Mouse (Mus musculus) heart, embryonic 11.5 days (tissue): Measurements from ENCODE around the gene Gm20481. TPM values are rescaled to one million over a fixed set of nuclear protein-coding genes. Genes with fewer than 3 reads are reported as not detected.
A peak's percentile ranks its signal among the peaks of the same experiment; 100 is the strongest.

ENCODE experiments used
- ATAC-seq: fragments of 200-750 bp; cut with Nextera tagmentation; replicated peaks from 2 replicates; pipeline ENCODE4 v1.8.0; 2017; ENCODE audit warnings: moderate library complexity; ENCODE audit not compliant: insufficient number of reproducible peaks, low FRiP score, low TSS enrichment
- H3K27ac ChIP-seq: fragments of 300-500 bp; sonication (generic); 2 replicates; pipeline ENCODE4 v1.5.1; 2014; ENCODE audit warnings: mild to moderate bottlenecking, low read depth, low read length
- H3K27me3 ChIP-seq: fragments of 300-500 bp; sonication (generic); 2 replicates; pipeline ENCODE4 v1.6.1; 2014; ENCODE audit warnings: mild to moderate bottlenecking, low read length, mixed read lengths; ENCODE audit not compliant: control insufficient read depth, insufficient read depth
- H3K36me3 ChIP-seq: fragments of 300-500 bp; sonication (generic); 2 replicates; pipeline ENCODE4 v1.6.1; 2014; ENCODE audit warnings: mild to moderate bottlenecking, low read length, moderate library complexity, mixed read lengths; ENCODE audit not compliant: control insufficient read depth, insufficient read depth
- H3K4me1 ChIP-seq: fragments of 300-500 bp; sonication (generic); 2 replicates; pipeline ENCODE4 v1.6.1; 2014; ENCODE audit warnings: low read length; ENCODE audit not compliant: control insufficient read depth, insufficient read depth
- H3K4me2 ChIP-seq: fragments of 300-500 bp; sonication (generic); 2 replicates; pipeline ENCODE4 v1.6.1; 2014; ENCODE audit warnings: mild to moderate bottlenecking, moderate library complexity
- H3K4me3 ChIP-seq: fragments of 300-500 bp; sonication (generic); 2 replicates; pipeline ENCODE4 v1.5.1; 2014; ENCODE audit warnings: low read depth, low read length
- H3K9ac ChIP-seq: fragments of 300-500 bp; sonication (generic); 2 replicates; pipeline ENCODE4 v1.6.1; 2014; ENCODE audit warnings: mild to moderate bottlenecking, low read depth, low read length, moderate library complexity
- H3K9me3 ChIP-seq: fragments of 300-500 bp; sonication (generic); replicated peaks from 2 replicates; pipeline ENCODE4 v1.6.1; 2016; ENCODE audit warnings: low read length; ENCODE audit not compliant: control insufficient read depth
- WGBS: fragments of 180-500 bp; shearing (Covaris S2); extraction: QIAGEN DNeasy Blood & Tissue Kit; methylation state at CpG from one replicate; pipeline ENCODE4 v1.1.7; 2014; ENCODE audit not compliant: insufficient replicate concordance; 5-methylcytosine and 5-hydroxymethylcytosine counted together
- polyA plus RNA-seq: library from polyadenylated mRNA; unstranded; fragments of >200 nt; fragmentation: Nextera tagmentation; extraction: Ambion mirVana; gene quantifications from 2 replicates; pipeline ENCODE4 v1.2.1, GENCODE M21; 2014

Gm20481 gene
- polyA plus RNA-seq, 1 experiment from 2014 or later: not detected

DNA sequence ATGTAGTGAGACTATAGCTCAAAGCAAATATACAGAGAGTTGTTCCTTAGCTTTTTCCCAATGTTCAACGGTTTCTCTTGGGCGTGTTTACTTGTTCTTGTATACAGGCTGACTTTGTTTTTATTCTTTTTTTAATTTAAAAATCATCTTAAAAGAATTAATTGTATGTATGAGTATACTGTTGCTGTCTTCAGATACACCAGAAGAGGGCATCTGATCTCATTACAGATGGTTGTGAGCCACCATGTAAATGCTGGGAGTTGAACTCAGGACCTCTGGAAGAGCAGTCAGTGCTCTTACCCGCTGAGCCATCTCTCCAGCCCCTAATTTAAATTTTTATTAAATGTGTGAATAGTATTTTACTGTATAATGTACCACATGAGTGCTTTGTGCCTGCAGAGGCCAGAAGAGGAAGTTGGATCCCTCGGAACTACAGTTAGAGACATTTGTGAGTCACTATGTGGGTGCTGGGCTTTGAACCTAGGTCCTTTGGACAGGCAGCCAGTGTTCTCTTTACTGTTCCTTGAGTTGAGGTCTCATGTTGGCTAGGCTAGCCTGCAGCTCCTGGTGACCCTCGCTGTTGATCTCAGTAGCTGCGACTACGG lies 37.8 kb downstream of the Gm20481 start:
- Histone ChIP-seq H3K27ac (no peak overlapping the region), H3K4me3 (no peak overlapping the region), H3K4me2 (no peak overlapping the region), H3K9ac (no peak overlapping the region), H3K27me3 (no peaks in the 10 kb centered on the region), H3K9me3 (no peaks in the 10 kb centered on the region), H3K36me3 (peaks cover 48% of the 10 kb centered on the region), H3K4me1 (peaks cover 10% of the 10 kb centered on the region)
- 92% methylated on average over 7 of the region's 7 CpGs for WGBS
- ATAC-seq: no peak

DNA sequence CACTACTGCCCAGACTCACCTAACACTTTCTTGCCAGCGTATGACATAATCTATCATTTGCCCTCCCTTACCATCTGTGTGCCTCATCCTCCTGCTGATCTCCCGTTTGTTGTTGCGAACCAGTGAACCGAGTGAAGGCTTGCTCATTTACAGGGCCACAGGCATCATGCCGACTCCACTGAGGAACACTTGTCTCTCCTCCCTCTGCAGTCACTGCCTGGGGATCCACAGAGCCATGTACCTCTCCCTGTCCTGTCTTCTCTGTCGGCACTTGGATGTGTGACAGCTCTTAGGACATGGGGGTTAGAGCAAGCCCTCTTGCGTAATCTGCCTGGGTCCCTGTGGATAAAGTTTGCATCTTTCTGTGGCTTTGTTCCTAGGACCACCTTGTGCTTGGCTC lies 39.9 kb downstream of the Gm20481 start:
- Histone ChIP-seq H3K4me3 (no peak overlapping the region), H3K4me1 (no peaks in the 10 kb centered on the region), H3K36me3 (peaks cover 62% of the 10 kb centered on the region), H3K27me3 (no peaks in the 10 kb centered on the region), H3K9me3 (no peaks in the 10 kb centered on the region), H3K4me2 (no peak overlapping the region), H3K27ac (no peak overlapping the region), H3K9ac (no peak overlapping the region)
- ATAC-seq: no peak
- 86% methylated on average over 7 of the region's 7 CpGs for WGBS

DNA sequence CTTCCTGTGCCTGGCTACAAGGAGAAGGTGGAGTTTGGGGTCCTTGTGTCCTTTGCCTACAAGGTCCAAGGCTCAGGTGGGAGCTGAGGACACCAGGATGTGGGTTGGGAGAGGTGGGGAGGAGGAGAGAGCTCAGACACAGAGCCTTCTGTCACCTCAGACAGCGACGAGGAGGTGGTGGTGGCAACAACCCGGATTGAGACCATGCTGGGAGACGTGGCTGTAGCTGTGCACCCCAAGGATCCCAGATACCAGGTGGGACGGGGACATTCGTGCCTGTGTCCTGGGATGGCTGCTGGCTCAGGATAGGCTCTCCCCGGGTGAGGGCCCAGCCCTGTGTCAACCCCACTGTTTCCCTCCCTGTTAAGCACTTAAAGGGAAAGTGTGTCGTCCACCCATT lies 41.7 kb downstream of the Gm20481 start:
- H3K27ac ChIP-seq: no peak overlapping the region
- H3K9me3 ChIP-seq: no peaks in the 10 kb centered on the region
- H3K4me3 ChIP-seq: no peak overlapping the region
- no peak overlapping the region for H3K9ac ChIP-seq
- peaks cover 6% of the 10 kb centered on the region; the same call in 1 of the 2 replicates for H3K4me1 ChIP-seq
- no peaks in the 10 kb centered on the region for H3K27me3 ChIP-seq
- WGBS: 92% methylated on average over 8 of the region's 8 CpGs
- no peak for ATAC-seq
- no peak overlapping the region for H3K4me2 ChIP-seq
- peaks cover 66% of the 10 kb centered on the region for H3K36me3 ChIP-seq

DNA sequence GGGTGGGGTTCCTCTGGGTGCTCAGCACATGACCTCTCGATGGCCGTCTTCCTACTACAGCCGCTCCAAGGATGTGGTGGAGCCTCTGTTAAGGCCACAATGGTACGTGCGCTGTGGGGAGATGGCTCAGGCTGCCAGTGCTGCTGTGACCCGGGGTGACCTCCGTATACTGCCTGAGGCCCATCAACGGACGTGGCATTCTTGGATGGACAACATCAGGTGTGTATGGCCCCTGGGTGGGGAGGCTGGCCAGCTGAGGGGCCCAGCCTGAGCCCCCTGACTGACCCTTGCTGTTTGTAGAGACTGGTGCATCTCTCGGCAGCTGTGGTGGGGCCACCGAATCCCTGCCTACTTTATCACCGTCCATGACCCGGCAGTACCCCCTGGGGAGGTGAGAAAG lies 42.7 kb downstream of the Gm20481 start:
- Histone ChIP-seq H3K9ac (no peak overlapping the region), H3K9me3 (no peaks in the 10 kb centered on the region), H3K4me2 (no peak overlapping the region), H3K4me3 (no peak overlapping the region), H3K27ac (no peak overlapping the region), H3K27me3 (no peaks in the 10 kb centered on the region), H3K4me1 (peaks cover 8% of the 10 kb centered on the region; the same call in 1 of the 2 replicates), H3K36me3 (peaks cover 62% of the 10 kb centered on the region)
- ATAC-seq: no peak
- WGBS: 81% methylated on average over 13 of the region's 13 CpGs

DNA sequence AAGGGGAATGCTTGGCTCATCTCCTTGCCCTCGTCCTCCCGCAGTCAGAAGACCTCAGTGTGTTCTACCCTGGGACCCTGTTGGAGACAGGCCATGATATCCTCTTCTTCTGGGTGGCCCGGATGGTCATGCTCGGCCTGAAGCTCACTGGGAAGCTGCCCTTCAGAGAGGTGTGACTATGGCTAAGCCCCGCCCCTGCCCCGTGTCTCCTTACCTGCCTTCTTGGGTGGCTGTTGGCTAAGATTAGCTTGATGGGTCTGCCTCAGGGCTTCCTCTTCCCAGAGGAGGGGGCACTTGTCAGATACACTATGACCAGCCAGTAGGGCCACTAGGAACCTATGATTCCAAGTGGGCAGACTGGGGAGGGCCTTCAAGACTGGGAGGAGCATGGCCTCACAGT lies 43.5 kb downstream of the Gm20481 start:
- 74% methylated on average over 6 of the region's 6 CpGs for whole genome bisulfite sequencing
- ATAC-seq: no peak
- no peaks in the 10 kb centered on the region for H3K27me3 ChIP-seq

DNA sequence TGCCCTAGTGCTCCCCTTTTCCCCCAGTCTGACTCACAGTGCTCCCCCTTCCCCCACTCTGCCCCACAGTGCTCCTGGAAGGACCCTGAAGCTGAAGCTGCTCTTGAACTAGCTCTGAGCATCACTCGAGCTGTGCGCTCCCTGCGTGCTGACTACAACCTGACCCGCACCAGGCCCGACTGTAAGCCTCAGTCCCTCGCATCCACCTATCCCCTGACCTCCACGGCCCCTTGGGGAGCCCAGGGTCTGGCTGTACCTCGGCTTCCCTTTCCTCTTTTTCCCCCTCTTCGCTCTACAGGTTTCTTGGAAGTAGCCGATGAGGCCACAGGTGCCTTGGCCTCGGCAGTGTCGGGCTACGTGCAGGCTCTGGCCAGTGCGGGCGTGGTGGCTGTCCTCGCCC lies 45.6 kb downstream of the Gm20481 start:
- no peak overlapping the region for H3K4me3 ChIP-seq
- H3K9me3 ChIP-seq: no peaks in the 10 kb centered on the region
- no peak overlapping the region for H3K4me2 ChIP-seq
- no peak for ATAC-seq
- no peaks in the 10 kb centered on the region for H3K27me3 ChIP-seq
- WGBS: 90% methylated on average over 16 of the region's 16 CpGs
- H3K4me1 ChIP-seq: peaks cover 8% of the 10 kb centered on the region; the same call in 1 of the 2 replicates
- no peak overlapping the region for H3K9ac ChIP-seq
- peaks cover 46% of the 10 kb centered on the region for H3K36me3 ChIP-seq
- H3K27ac ChIP-seq: no peak overlapping the region

More for the DNA sequence above, 43.5 kb downstream of the Gm20481 start:
- Histone ChIP-seq H3K4me3 (no peak overlapping the region), H3K4me1 (peaks cover 8% of the 10 kb centered on the region; the same call in 1 of the 2 replicates), H3K9ac (no peak overlapping the region), H3K9me3 (no peaks in the 10 kb centered on the region), H3K4me2 (no peak overlapping the region), H3K27ac (no peak overlapping the region), H3K36me3 (peaks cover 55% of the 10 kb centered on the region)

DNA sequence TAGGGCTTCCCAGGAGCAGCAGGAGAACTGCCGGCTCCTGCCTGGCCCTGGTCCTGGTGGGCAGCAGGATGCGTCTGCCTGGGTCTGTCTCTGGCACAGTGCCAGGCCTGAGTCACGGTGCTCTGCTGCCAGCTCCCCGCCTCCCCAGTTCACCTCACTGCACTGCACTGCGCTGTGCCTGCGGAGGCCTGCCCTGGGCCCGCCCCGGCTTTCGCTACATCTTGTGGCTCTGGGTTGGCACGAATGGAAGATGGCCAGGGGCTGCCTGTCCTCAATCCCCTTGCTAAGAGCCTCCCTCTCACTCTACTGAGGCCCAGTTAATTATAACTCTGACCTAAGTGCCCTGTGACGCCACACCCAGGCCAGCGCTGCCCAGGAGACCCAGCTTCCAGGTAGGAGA lies 46.7 kb downstream of the Gm20481 start, which contains the start of gene Vwa7:
Vwa7 (plus strand) TSS at position 204 of the 400 bp plus-strand sequence.
- H3K4me2 ChIP-seq: no peak within 1 kb of the TSS
- H3K4me1 ChIP-seq: peaks cover 10% of the 10 kb centered on the region
- WGBS: 73% methylated on average over 12 of the region's 12 CpGs
- peak within 1 kb of the TSS; percentile 2; the same call in 1 of the 2 replicates for H3K9ac ChIP-seq
- peak; percentile 47; the same call in 1 of the 2 replicates for ATAC-seq
- no peak within 1 kb of the TSS for H3K27ac ChIP-seq
- H3K36me3 ChIP-seq: peaks cover 36% of the 10 kb centered on the region
- no peaks in the 10 kb centered on the region for H3K27me3 ChIP-seq
- no peaks in the 10 kb centered on the region for H3K9me3 ChIP-seq
- H3K4me3 ChIP-seq: no peak within 1 kb of the TSS

DNA sequence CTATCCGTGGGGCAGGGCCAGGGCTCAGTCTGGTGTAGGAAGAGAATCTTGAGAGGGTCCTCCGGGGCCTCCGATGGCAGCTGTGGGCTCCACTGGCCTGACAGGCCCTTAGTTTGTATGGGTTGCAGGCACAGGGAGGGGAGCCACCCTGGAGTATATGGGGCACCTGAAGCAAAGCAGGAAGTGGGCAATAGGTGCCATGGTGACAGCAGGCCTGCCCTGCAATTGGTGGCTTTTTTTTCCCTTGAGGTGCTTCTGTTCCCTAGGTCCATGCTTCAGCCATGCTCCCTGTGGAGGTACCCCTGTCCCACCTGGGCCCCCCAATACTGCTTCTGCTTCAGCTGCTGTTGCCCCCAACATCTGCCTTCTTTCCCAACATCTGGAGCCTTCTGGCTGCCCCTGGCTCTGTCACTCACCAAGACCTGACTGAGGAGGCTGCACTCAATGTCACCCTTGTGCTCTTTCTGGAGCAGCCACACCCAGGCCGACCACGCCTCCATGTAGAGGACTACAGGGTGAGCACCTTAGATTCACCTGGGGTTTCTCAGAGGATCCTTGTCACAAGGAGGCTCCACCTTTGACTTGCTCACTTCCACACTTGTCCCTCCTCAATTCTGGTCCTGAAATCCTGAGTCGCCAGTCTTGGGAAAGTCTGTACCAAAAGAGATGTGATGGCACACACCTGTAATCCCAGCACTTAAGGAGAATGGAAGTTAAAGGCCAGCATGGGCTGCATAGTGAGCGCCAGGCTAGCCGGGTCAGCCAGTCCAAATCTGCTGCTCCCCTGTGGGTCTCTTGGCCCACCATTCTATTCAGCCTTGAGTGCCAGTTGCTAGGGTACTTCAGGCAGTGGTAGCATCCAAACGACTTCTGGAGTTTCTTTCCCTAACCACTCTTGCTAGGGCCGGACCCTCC lies 47.3 kb downstream of the Gm20481 start:
- Histone ChIP-seq H3K9me3 (no peaks in the 10 kb centered on the region), H3K4me2 (no peak overlapping the region), H3K4me3 (no peak overlapping the region), H3K27me3 (no peaks in the 10 kb centered on the region), H3K36me3 (peaks cover 30% of the 10 kb centered on the region), H3K4me1 (peaks cover 16% of the 10 kb centered on the region), H3K9ac (peak overlapping the region; percentile 2; the same call in 1 of the 2 replicates), H3K27ac (no peak overlapping the region)
- WGBS: 75% methylated on average over 10 of the region's 10 CpGs
- ATAC-seq: no peak
